Mouse (Mus musculus) hindbrain, embryonic 15.5 days (tissue): ENCODE measurements around the gene St8sia1. TPM values are rescaled to one million over a fixed set of nuclear protein-coding genes. Genes with fewer than 3 reads are reported as not detected.
A peak's percentile ranks its signal among the peaks of the same experiment; 100 is the strongest.

ENCODE experiments used
- ATAC-seq: fragments of 200-750 bp; cut with Nextera tagmentation; 2 replicates; pipeline ENCODE4 v1.8.0; 2017; ENCODE audit warnings: low read depth, moderate number of reproducible peaks, moderate TSS enrichment; ENCODE audit not compliant: low FRiP score
- H3K27ac ChIP-seq: fragments of 300-500 bp; sonication (generic); replicated peaks from 2 replicates; pipeline ENCODE4 v1.5.1; 2015; ENCODE audit warnings: mild to moderate bottlenecking, inconsistent platforms
- H3K27me3 ChIP-seq: fragments of 300-500 bp; sonication (generic); 2 replicates; pipeline ENCODE4 v1.6.1; 2015; ENCODE audit warnings: control low read depth, inconsistent platforms
- H3K36me3 ChIP-seq: fragments of 300-500 bp; sonication (generic); 2 replicates; pipeline ENCODE4 v1.6.1; 2015; ENCODE audit warnings: control low read depth, inconsistent platforms
- H3K4me1 ChIP-seq: fragments of 300-500 bp; sonication (generic); replicated peaks from 2 replicates; pipeline ENCODE4 v1.6.1; 2015; ENCODE audit warnings: control low read depth, inconsistent platforms
- H3K4me2 ChIP-seq: fragments of 300-500 bp; sonication (generic); 2 replicates; pipeline ENCODE4 v1.6.1; 2015; ENCODE audit warnings: moderate library complexity, mild to moderate bottlenecking, inconsistent platforms
- H3K4me3 ChIP-seq: fragments of 300-500 bp; sonication (generic); 2 replicates; pipeline ENCODE4 v1.5.1; 2015; ENCODE audit warnings: mild to moderate bottlenecking, inconsistent platforms
- H3K9ac ChIP-seq: fragments of 300-500 bp; sonication (generic); 2 replicates; pipeline ENCODE4 v1.6.1; 2015; ENCODE audit warnings: inconsistent platforms
- H3K9me3 ChIP-seq: fragments of 300-500 bp; sonication (generic); 2 replicates; pipeline ENCODE4 v1.6.1; 2016; ENCODE audit warnings: control low read depth, inconsistent platforms
- WGBS: fragments of 180-500 bp; shearing (Covaris S2); methylation state at CpG from one replicate; pipeline ENCODE4 v1.1.7; 2015; 5-methylcytosine and 5-hydroxymethylcytosine counted together
- polyA plus RNA-seq: library from polyadenylated mRNA; unstranded; fragments of >200 nt; fragmentation: Nextera tagmentation; extraction: Ambion mirVana; gene quantifications from 2 replicates; pipeline ENCODE4 v1.2.1, GENCODE M21; 2015

The St8sia1 gene
- polyA plus RNA-seq, 1 experiment from 2014 or later: 7.0 TPM

GRCm38 (mm10) chr6:142951564-142952308 lies 12.5 kb downstream of the St8sia1 start:
- peaks cover 16% of the 10 kb centered on the region for H3K4me1 ChIP-seq
- H3K9me3 ChIP-seq: no peaks in the 10 kb centered on the region
- WGBS: 86% methylated on average over 7 of the region's 7 CpGs
- H3K27ac ChIP-seq: no peak overlapping the region
- H3K36me3 ChIP-seq: no peaks in the 10 kb centered on the region
- no peak overlapping the region for H3K4me3 ChIP-seq
- no peak overlapping the region for H3K9ac ChIP-seq
- H3K27me3 ChIP-seq: no peaks in the 10 kb centered on the region
- no peak overlapping the region for H3K4me2 ChIP-seq
- ATAC-seq: no peak

- H3K36me3 ChIP-seq: no peaks in the 10 kb centered on the region
- 60% methylated on average over 11 of the region's 11 CpGs for WGBS
- H3K27me3 ChIP-seq: no peaks in the 10 kb centered on the region
- H3K9ac ChIP-seq: no peak overlapping the region
- H3K27ac ChIP-seq: no peak overlapping the region
- no peak overlapping the region for H3K4me2 ChIP-seq
- no peak overlapping the region for H3K4me3 ChIP-seq
- peaks cover 16% of the 10 kb centered on the region for H3K4me1 ChIP-seq
- no peaks in the 10 kb centered on the region for H3K9me3 ChIP-seq
- no peak for ATAC-seq
These were observed 13.9 kb downstream of the St8sia1 start for GRCm38 (mm10) chr6:142950354-142950753.

DNA sequence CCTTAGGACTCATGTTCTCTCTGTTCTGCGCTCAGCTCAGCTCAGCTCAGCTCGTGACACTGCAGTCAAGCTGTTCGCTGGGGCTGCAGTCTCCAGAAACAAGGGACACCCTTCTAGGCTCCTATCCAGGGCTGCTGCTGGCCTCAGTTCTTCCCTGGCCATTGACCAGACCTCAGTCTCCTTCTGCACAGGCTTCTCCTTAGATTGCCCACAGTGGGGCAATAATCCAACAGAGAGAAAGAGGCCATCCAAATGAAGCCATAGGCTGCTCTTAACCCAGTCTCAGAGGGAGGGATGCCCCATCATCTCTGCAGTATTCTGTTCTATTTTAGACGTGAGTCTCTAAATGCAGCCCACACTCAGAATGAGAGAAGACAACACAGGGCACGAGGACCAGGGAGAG lies 15.3 kb downstream of the St8sia1 start:
- peak; percentile 46; the same call in 1 of the 2 replicates for ATAC-seq
- Histone ChIP-seq H3K4me2 (no peak overlapping the region), H3K36me3 (peaks cover 7% of the 10 kb centered on the region), H3K4me1 (peaks cover 16% of the 10 kb centered on the region), H3K9ac (no peak overlapping the region), H3K27me3 (no peaks in the 10 kb centered on the region), H3K27ac (0 out of 2 replicates have a peak overlapping the region, but pooled peaks have one; percentile 21), H3K9me3 (no peaks in the 10 kb centered on the region), H3K4me3 (no peak overlapping the region)
- 62% methylated on average over 5 of the region's 5 CpGs for WGBS

- ATAC-seq: no peak
- H3K4me2 ChIP-seq: no peak overlapping the region
- peaks cover 7% of the 10 kb centered on the region for H3K36me3 ChIP-seq
- 87% methylated on average over 6 of the region's 6 CpGs for WGBS
- H3K4me1 ChIP-seq: peaks cover 16% of the 10 kb centered on the region
- no peak overlapping the region for H3K9ac ChIP-seq
- no peaks in the 10 kb centered on the region for H3K27me3 ChIP-seq
- no peaks in the 10 kb centered on the region for H3K9me3 ChIP-seq
- H3K27ac ChIP-seq: no peak overlapping the region
- H3K4me3 ChIP-seq: no peak overlapping the region
These were observed 17.2 kb downstream of the St8sia1 start for GRCm38 (mm10) chr6:142947029-142947428.

DNA sequence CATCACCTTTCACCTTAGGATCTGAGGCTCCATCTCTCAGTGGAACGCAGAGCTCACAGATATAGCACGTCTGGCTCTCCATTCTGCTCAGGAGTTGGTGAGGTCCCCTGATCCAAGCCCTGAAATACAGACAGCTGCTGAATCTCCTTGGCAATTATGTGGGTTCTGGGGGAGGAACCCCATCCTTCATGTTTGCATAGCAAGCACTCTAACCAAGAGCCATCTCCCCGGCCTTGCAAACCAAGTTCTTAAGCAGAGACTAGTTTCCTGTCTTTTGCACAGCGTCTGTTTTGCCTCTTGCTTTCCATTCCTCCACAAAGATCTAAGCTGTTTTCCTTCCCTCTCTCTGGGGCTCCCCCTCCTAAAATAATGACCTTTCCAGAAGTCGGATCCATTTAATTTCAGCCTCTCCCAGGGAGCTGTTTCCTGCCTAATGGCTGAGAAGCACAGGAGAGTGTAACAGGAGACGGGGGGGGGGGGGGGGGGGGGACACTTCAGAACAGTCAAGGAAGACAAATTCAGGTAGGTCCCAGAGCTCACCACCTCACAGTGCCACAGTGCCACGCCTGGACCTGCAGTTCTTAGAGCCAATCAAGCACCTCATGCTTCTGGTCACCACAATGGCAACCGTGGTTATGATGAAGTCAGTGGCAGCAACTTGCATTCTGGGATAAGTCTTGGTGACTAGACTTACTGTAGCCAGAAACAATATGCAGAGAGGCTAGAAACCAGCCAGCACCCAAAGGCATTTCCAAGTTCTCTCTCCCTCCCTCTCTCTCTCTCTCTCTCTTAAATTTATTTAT lies 18.0 kb downstream of the St8sia1 start:
- WGBS: 83% methylated on average over 8 of the region's 8 CpGs

GRCm38 (mm10) chr6:142945461-142945860 lies 18.8 kb downstream of the St8sia1 start:
- Histone ChIP-seq H3K9ac (no peak overlapping the region), H3K4me3 (no peak overlapping the region), H3K27ac (no peak overlapping the region), H3K27me3 (no peaks in the 10 kb centered on the region), H3K4me1 (peaks cover 21% of the 10 kb centered on the region), H3K9me3 (no peaks in the 10 kb centered on the region), H3K36me3 (peaks cover 7% of the 10 kb centered on the region), H3K4me2 (no peak overlapping the region)
- ATAC-seq: no peak
- 91% methylated on average over 2 of the region's 2 CpGs for WGBS

More for the DNA sequence above, 18.0 kb downstream of the St8sia1 start:
- no peak overlapping the region for H3K4me2 ChIP-seq
- no peaks in the 10 kb centered on the region for H3K27me3 ChIP-seq
- no peak overlapping the region for H3K4me3 ChIP-seq
- H3K27ac ChIP-seq: no peak overlapping the region
- peaks cover 21% of the 10 kb centered on the region for H3K4me1 ChIP-seq
- H3K9ac ChIP-seq: no peak overlapping the region
- H3K36me3 ChIP-seq: peaks cover 7% of the 10 kb centered on the region
- H3K9me3 ChIP-seq: no peaks in the 10 kb centered on the region
- ATAC-seq: no peak

DNA sequence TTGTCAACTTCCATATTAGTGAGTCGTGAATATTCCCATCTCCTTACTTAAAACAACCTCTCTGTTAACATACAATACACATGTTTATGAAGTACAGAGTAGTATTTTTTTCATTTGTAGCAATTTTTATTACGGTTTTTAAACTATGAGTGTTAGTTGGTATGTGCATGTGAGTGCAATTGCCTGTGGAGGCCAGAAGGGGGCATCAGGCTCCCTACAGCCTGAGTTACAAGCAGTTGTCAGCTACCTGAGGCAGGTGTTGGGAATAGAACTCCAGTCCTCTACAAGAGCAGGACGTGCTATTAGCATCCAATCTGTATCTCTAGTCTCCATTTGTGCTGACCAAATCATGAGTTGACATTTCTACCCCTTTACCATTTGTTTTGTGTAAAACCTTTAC lies 19.8 kb downstream of the St8sia1 start:
- ATAC-seq: no peak
- peaks cover 7% of the 10 kb centered on the region for H3K36me3 ChIP-seq
- no peaks in the 10 kb centered on the region for H3K9me3 ChIP-seq
- no peak overlapping the region for H3K4me3 ChIP-seq
- no peaks in the 10 kb centered on the region for H3K27me3 ChIP-seq
- H3K9ac ChIP-seq: no peak overlapping the region
- 90% methylated on average over 3 of the region's 3 CpGs for WGBS
- H3K4me2 ChIP-seq: no peak overlapping the region
- peaks cover 13% of the 10 kb centered on the region for H3K4me1 ChIP-seq
- no peak overlapping the region for H3K27ac ChIP-seq

- Histone ChIP-seq H3K9me3 (no peaks in the 10 kb centered on the region), H3K4me2 (no peak overlapping the region), H3K36me3 (peaks cover 7% of the 10 kb centered on the region), H3K27ac (no peak overlapping the region), H3K27me3 (no peaks in the 10 kb centered on the region), H3K4me1 (peaks cover 12% of the 10 kb centered on the region; the same call in 1 of the 2 replicates), H3K9ac (no peak overlapping the region), H3K4me3 (no peak overlapping the region)
- no peak for ATAC-seq
- 76% methylated on average over 8 of the region's 8 CpGs for WGBS
These were observed 20.8 kb downstream of the St8sia1 start for GRCm38 (mm10) chr6:142943419-142943818.

- Histone ChIP-seq H3K9me3 (no peaks in the 10 kb centered on the region), H3K27me3 (no peaks in the 10 kb centered on the region), H3K27ac (no peak overlapping the region), H3K9ac (no peak overlapping the region), H3K4me3 (no peak overlapping the region), H3K4me2 (no peak overlapping the region), H3K4me1 (peaks cover 12% of the 10 kb centered on the region; the same call in 1 of the 2 replicates), H3K36me3 (peaks cover 7% of the 10 kb centered on the region)
- 83% methylated on average over 11 of the region's 11 CpGs for WGBS
- ATAC-seq: no peak
These were observed 22.5 kb downstream of the St8sia1 start for GRCm38 (mm10) chr6:142941596-142942381.

GRCm38 (mm10) chr6:142941078-142941477 lies 23.2 kb downstream of the St8sia1 start:
- H3K9ac ChIP-seq: no peak overlapping the region
- peak; percentile 69; the same call in 1 of the 2 replicates for ATAC-seq
- H3K4me1 ChIP-seq: peaks cover 12% of the 10 kb centered on the region; the same call in 1 of the 2 replicates
- no peak overlapping the region for H3K27ac ChIP-seq
- H3K27me3 ChIP-seq: no peaks in the 10 kb centered on the region
- H3K4me2 ChIP-seq: no peak overlapping the region
- no peak overlapping the region for H3K4me3 ChIP-seq
- peaks cover 7% of the 10 kb centered on the region for H3K36me3 ChIP-seq
- H3K9me3 ChIP-seq: no peaks in the 10 kb centered on the region
- 41% methylated on average over 8 of the region's 8 CpGs for WGBS

- Histone ChIP-seq H3K4me3 (no peak overlapping the region), H3K9ac (no peak overlapping the region), H3K4me1 (peaks cover 12% of the 10 kb centered on the region; the same call in 1 of the 2 replicates), H3K4me2 (no peak overlapping the region), H3K9me3 (no peaks in the 10 kb centered on the region), H3K27me3 (no peaks in the 10 kb centered on the region), H3K27ac (0 out of 2 replicates have a peak overlapping the region, but pooled peaks have one; percentile 26), H3K36me3 (no peaks in the 10 kb centered on the region)
- WGBS: 34% methylated on average over 9 of the region's 9 CpGs
- ATAC-seq: no peak
These were observed 25.5 kb downstream of the St8sia1 start for GRCm38 (mm10) chr6:142938549-142939345.
